Mouse (Mus musculus): ENCODE measurements around the gene R3hcc1l.

The R3hcc1l gene

GRCm38 (mm10) chr19:42518620-42519310 is at the start of gene R3hcc1l:
TSS of gene R3hcc1l (plus strand) at chr19:42518759.
- peak; percentile 97 for DNase-seq

GRCm38 (mm10) chr19:42471571-42471970 is 47.0 kb upstream of the R3hcc1l start:
- DNase-seq, result no peak

- peak; percentile 13 for DNase-seq
Observed at GRCm38 (mm10) chr19:42472831-42473230, 45.7 kb upstream of the R3hcc1l start.

GRCm38 (mm10) chr19:42477769-42478168 is 40.8 kb upstream of the R3hcc1l start:
- DNase-seq, result no peak

GRCm38 (mm10) chr19:42478303-42478702 is 40.3 kb upstream of the R3hcc1l start:
- DNase-seq, result no peak

- no peak for DNase-seq
Observed at GRCm38 (mm10) chr19:42485443-42485842, 33.1 kb upstream of the R3hcc1l start.

GRCm38 (mm10) chr19:42487261-42487660 is 31.3 kb upstream of the R3hcc1l start:
- no peak for DNase-seq

GRCm38 (mm10) chr19:42493257-42493917 is 25.2 kb upstream of the R3hcc1l start:
- DNase-seq, result no peak

- no peak for DNase-seq
Observed at GRCm38 (mm10) chr19:42504156-42504555, 14.4 kb upstream of the R3hcc1l start.

- DNase-seq, result no peak
Observed at GRCm38 (mm10) chr19:42509625-42510024, 8.9 kb upstream of the R3hcc1l start.

- DNase-seq, result no peak
Observed at GRCm38 (mm10) chr19:42510276-42511171, 8.0 kb upstream of the R3hcc1l start.

GRCm38 (mm10) chr19:42515656-42516055 is 2.9 kb upstream of the R3hcc1l start:
- no peak for DNase-seq

- no peak for DNase-seq
Observed at GRCm38 (mm10) chr19:42516121-42516520, 2.4 kb upstream of the R3hcc1l start.

- no peak for DNase-seq
Observed at GRCm38 (mm10) chr19:42517957-42518619, 471 bp upstream of the R3hcc1l start.

- DNase-seq, result no peak
Observed at GRCm38 (mm10) chr19:42519760-42520159, 1.2 kb downstream of the R3hcc1l start.

GRCm38 (mm10) chr19:42524703-42525102 is 6.1 kb downstream of the R3hcc1l start:
- DNase-seq, result no peak

GRCm38 (mm10) chr19:42529992-42530437 is 11.5 kb downstream of the R3hcc1l start:
- peak; percentile 36 for DNase-seq

GRCm38 (mm10) chr19:42534427-42534826 is 15.9 kb downstream of the R3hcc1l start:
- no peak for DNase-seq

GRCm38 (mm10) chr19:42537600-42537999 is 19.0 kb downstream of the R3hcc1l start:
- no peak for DNase-seq

GRCm38 (mm10) chr19:42538911-42539310 is 20.4 kb downstream of the R3hcc1l start:
- no peak for DNase-seq

- DNase-seq, result no peak
Observed at GRCm38 (mm10) chr19:42539414-42540189, 21.0 kb downstream of the R3hcc1l start.

GRCm38 (mm10) chr19:42540649-42541048 is 22.1 kb downstream of the R3hcc1l start:
- DNase-seq, result no peak

Data from kidney, postnatal 14 days (tissue).